Mouse (Mus musculus) intestine, embryonic 16.5 days (tissue): ENCODE measurements at regions not wholly inside any gene's neighbourhood (a gene's known extent, or its start where the extent isn't known, plus 50 kb on each side); places are given as distances from the start of the nearest gene placed in this dataset.

Experiments used
- ATAC-seq: fragments of 200-750 bp; cut with Nextera tagmentation; 2 replicates; pipeline ENCODE4 v1.8.0; 2017; ENCODE audit warnings: moderate TSS enrichment, moderate library complexity
- H3K27ac ChIP-seq: fragments of 300-500 bp; sonication (generic); 2 replicates; pipeline ENCODE4 v1.5.1; 2014; ENCODE audit warnings: mild to moderate bottlenecking, low read length
- H3K27me3 ChIP-seq: fragments of 300-500 bp; sonication (generic); replicated peaks from 2 replicates; pipeline ENCODE4 v1.6.1; 2014; ENCODE audit warnings: low read length, control low read depth, mixed read lengths; ENCODE audit not compliant: control insufficient read depth, insufficient read depth
- H3K36me3 ChIP-seq: fragments of 300-500 bp; sonication (generic); 2 replicates; pipeline ENCODE4 v1.6.1; 2014; ENCODE audit warnings: low read length, control low read depth; ENCODE audit not compliant: control insufficient read depth, insufficient read depth
- H3K4me1 ChIP-seq: fragments of 300-500 bp; sonication (generic); 2 replicates; pipeline ENCODE4 v1.6.1; 2014; ENCODE audit warnings: low read length, control low read depth, mixed read lengths; ENCODE audit not compliant: control insufficient read depth, insufficient read depth
- H3K4me2 ChIP-seq: fragments of 300-500 bp; sonication (generic); 2 replicates; pipeline ENCODE4 v1.6.1; 2014; ENCODE audit warnings: low read depth, low read length, control low read depth
- H3K4me3 ChIP-seq: fragments of 300-500 bp; sonication (generic); 2 replicates; pipeline ENCODE4 v1.5.1; 2014; ENCODE audit warnings: mild to moderate bottlenecking, low read length
- H3K9ac ChIP-seq: fragments of 300-500 bp; sonication (generic); 2 replicates; pipeline ENCODE4 v1.6.1; 2014; ENCODE audit warnings: low read depth, low read length
- H3K9me3 ChIP-seq: fragments of 300-500 bp; sonication (generic); 2 replicates; pipeline ENCODE4 v1.6.1; 2016; ENCODE audit warnings: low read length, control low read depth; ENCODE audit not compliant: control insufficient read depth
- WGBS: fragments of 180-500 bp; shearing (Covaris S2); extraction: QIAGEN DNeasy Blood & Tissue Kit; methylation state at CpG from one replicate; pipeline ENCODE4 v1.1.7; 2014; 5-methylcytosine and 5-hydroxymethylcytosine counted together

- Histone ChIP-seq H3K27ac (no peak overlapping the region), H3K4me3 (no peak overlapping the region), H3K27me3 (no peaks in the 10 kb centered on the region), H3K36me3 (no peaks in the 10 kb centered on the region), H3K4me1 (no peaks in the 10 kb centered on the region), H3K9me3 (no peaks in the 10 kb centered on the region), H3K9ac (no peak overlapping the region), H3K4me2 (no peak overlapping the region)
- peak; percentile 39; the same call in 1 of the 2 replicates for ATAC-seq
- 52% methylated on average over 4 of the region's 4 CpGs for WGBS
These were observed 62.4 kb upstream of the Bod1 start for GRCm38 (mm10) chr11:31734091-31734490.

- no peaks in the 10 kb centered on the region for H3K9me3 ChIP-seq
- H3K4me2 ChIP-seq = no peak overlapping the region
- H3K36me3 ChIP-seq = no peaks in the 10 kb centered on the region
- no peak overlapping the region for H3K4me3 ChIP-seq
- WGBS = 73% methylated on average over 6 of the region's 6 CpGs
- ATAC-seq = no peak
- no peaks in the 10 kb centered on the region for H3K4me1 ChIP-seq
- H3K27ac ChIP-seq = no peak overlapping the region
- H3K27me3 ChIP-seq = no peaks in the 10 kb centered on the region
- no peak overlapping the region for H3K9ac ChIP-seq
These were observed 63.6 kb upstream of the Bod1 start for GRCm38 (mm10) chr11:31735257-31735656.

- H3K4me1 ChIP-seq = no peaks in the 10 kb centered on the region
- no peak overlapping the region for H3K4me2 ChIP-seq
- no peak for ATAC-seq
- no peaks in the 10 kb centered on the region for H3K27me3 ChIP-seq
- no peak overlapping the region for H3K9ac ChIP-seq
- H3K9me3 ChIP-seq = no peaks in the 10 kb centered on the region
- no peak overlapping the region for H3K27ac ChIP-seq
- H3K36me3 ChIP-seq = no peaks in the 10 kb centered on the region
- no peak overlapping the region for H3K4me3 ChIP-seq
These were observed 64.4 kb upstream of the Bod1 start for GRCm38 (mm10) chr11:31736086-31736485.

GRCm38 (mm10) chr11:31736556-31737089 lies 64.9 kb upstream of the Bod1 start:
- Histone ChIP-seq H3K36me3 (no peaks in the 10 kb centered on the region), H3K27me3 (no peaks in the 10 kb centered on the region), H3K27ac (no peak overlapping the region), H3K4me2 (no peak overlapping the region), H3K4me1 (no peaks in the 10 kb centered on the region), H3K9ac (no peak overlapping the region), H3K9me3 (no peaks in the 10 kb centered on the region), H3K4me3 (no peak overlapping the region)
- ATAC-seq = no peak
- WGBS = 75% methylated on average over 4 of the region's 4 CpGs

GRCm38 (mm10) chr11:31738148-31739021 lies 66.7 kb upstream of the Bod1 start:
- H3K9me3 ChIP-seq = no peaks in the 10 kb centered on the region

GRCm38 (mm10) chr11:31740409-31740808 lies 68.7 kb upstream of the Bod1 start:
- H3K27ac ChIP-seq = no peak overlapping the region
- H3K9ac ChIP-seq = no peak overlapping the region
- WGBS = 57% methylated on average over 5 of the region's 5 CpGs
- no peak for ATAC-seq
- peaks cover 4% of the 10 kb centered on the region; the same call in 1 of the 2 replicates for H3K4me1 ChIP-seq
- H3K36me3 ChIP-seq = no peaks in the 10 kb centered on the region
- H3K4me3 ChIP-seq = no peak overlapping the region
- H3K4me2 ChIP-seq = no peak overlapping the region
- no peaks in the 10 kb centered on the region for H3K9me3 ChIP-seq
- H3K27me3 ChIP-seq = no peaks in the 10 kb centered on the region

More at GRCm38 (mm10) chr11:31738148-31739021, 66.7 kb upstream of the Bod1 start:
- no peak for ATAC-seq
- Histone ChIP-seq H3K9ac (no peak overlapping the region), H3K27me3 (no peaks in the 10 kb centered on the region), H3K27ac (no peak overlapping the region), H3K4me3 (no peak overlapping the region), H3K36me3 (no peaks in the 10 kb centered on the region), H3K4me1 (no peaks in the 10 kb centered on the region), H3K4me2 (no peak overlapping the region)
- 89% methylated on average over 5 of the region's 5 CpGs for WGBS

GRCm38 (mm10) chr11:31742160-31742559 lies 70.5 kb upstream of the Bod1 start:
- ATAC-seq = no peak
- Histone ChIP-seq H3K4me1 (peaks cover 10% of the 10 kb centered on the region), H3K27ac (no peak overlapping the region), H3K9ac (no peak overlapping the region), H3K4me2 (no peak overlapping the region), H3K36me3 (no peaks in the 10 kb centered on the region), H3K4me3 (no peak overlapping the region), H3K9me3 (no peaks in the 10 kb centered on the region), H3K27me3 (no peaks in the 10 kb centered on the region)
- WGBS = 14% methylated on average over 1 of the region's 1 CpGs

GRCm38 (mm10) chr11:31744076-31744785 lies 72.5 kb upstream of the Bod1 start:
- Histone ChIP-seq H3K36me3 (no peaks in the 10 kb centered on the region), H3K4me1 (peaks cover 10% of the 10 kb centered on the region), H3K9me3 (no peaks in the 10 kb centered on the region), H3K4me2 (no peak overlapping the region), H3K27ac (no peak overlapping the region), H3K9ac (no peak overlapping the region), H3K27me3 (no peaks in the 10 kb centered on the region), H3K4me3 (no peak overlapping the region)
- ATAC-seq = no peak
- WGBS = 78% methylated on average over 12 of the region's 12 CpGs

- no peak overlapping the region for H3K4me2 ChIP-seq
- no peak overlapping the region for H3K27ac ChIP-seq
- WGBS = 70% methylated on average over 16 of the region's 16 CpGs
- no peak overlapping the region for H3K9ac ChIP-seq
- H3K36me3 ChIP-seq = no peaks in the 10 kb centered on the region
- H3K9me3 ChIP-seq = no peaks in the 10 kb centered on the region
- no peak for ATAC-seq
- H3K27me3 ChIP-seq = no peaks in the 10 kb centered on the region
- peaks cover 10% of the 10 kb centered on the region for H3K4me1 ChIP-seq
- H3K4me3 ChIP-seq = no peak overlapping the region
These were observed 73.6 kb upstream of the Bod1 start for GRCm38 (mm10) chr11:31745028-31745865.
